Mouse (Mus musculus) monocyte, adult 2 months (primary cell): ENCODE measurements around the gene Stom.

Source experiments
- DNase-seq, 2 experiments: peaks; one replicate each; pipeline ENCODE4 v3.0.0; 2022; ENCODE audit warnings: low spot score in 2 of 2, low read depth in 1 of 2

Stom gene

DNA sequence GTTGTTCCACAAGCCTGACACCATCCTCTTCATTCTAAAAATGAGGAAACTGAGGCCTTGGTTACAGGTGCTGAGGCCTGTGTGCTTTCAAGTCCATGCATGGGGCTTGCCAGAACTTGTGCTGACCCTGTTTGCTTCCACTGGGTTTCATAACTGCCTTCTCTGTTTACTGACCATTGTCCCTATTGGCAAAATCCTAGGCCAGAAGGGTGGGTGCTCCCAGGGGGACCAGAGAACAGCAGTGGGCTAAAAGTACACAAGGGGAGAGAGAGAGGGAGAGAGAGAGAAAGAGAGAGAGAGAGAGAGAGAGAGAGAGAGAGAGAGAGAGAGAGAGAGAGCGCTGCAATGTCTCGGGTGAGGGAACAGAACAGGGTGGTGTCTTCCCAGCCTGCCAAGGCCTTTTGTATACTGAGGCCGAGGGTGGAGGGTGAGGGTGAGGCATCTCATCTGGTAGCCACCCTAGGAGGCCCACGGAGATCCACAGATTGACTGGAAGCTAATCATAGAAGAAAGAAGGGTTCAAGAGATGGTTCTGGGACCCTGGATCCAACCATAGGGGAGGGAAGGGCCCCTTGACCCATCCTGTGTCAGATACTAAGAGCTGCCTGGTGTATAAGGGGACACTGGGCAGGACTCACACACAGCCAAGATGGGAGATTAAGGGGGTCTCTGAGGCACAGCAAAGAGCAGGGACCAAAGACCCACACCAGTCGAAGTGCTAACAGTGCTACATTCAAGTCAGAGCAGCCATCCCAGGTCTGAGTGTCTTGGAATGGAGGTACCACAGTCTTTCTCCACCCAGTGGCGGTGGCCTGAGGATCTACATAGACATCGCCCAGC, 58.2 kb downstream of the Stom start:
- no peak for DNase-seq

DNA sequence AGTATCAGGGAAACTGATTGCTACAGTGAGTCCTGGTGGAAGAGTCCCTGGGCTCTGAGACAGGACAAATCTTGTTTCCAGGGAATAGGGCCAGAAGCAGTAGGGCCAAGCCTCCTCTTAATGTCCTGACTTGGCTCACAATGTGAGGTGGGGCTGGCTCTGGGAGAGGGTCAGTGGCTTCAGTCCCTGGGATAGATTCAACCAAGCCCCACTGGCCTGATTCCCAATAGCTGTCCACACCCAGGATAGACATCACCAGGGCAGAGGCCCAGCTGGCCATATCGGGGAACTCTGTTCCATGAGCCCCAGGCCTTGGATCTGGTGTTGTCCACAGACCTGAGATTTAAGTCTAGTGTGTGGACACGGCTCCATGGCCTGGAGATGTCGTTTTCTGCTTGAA, 59.1 kb downstream of the Stom start:
- no peak for DNase-seq

DNA sequence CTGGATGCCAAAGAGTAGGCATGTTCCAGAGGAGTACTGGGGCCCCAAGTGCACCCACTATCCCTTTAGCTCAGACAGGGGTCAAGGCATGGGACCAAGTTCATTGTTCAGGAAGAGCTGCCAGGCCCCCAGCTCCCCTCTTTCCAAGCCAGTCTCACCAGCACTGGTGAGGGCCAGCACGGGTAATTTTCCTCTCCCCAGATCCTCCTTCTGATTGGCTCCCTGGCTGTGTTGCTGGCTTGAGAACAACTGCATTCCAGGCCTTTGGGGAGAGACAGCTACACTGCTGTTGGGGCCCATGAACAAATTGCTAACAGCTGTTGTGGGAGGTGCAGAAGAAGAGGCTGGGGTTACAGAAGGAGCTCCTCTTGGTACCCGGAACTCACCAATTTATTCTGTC, 63.2 kb downstream of the Stom start:
- DNase-seq = no peak

DNA sequence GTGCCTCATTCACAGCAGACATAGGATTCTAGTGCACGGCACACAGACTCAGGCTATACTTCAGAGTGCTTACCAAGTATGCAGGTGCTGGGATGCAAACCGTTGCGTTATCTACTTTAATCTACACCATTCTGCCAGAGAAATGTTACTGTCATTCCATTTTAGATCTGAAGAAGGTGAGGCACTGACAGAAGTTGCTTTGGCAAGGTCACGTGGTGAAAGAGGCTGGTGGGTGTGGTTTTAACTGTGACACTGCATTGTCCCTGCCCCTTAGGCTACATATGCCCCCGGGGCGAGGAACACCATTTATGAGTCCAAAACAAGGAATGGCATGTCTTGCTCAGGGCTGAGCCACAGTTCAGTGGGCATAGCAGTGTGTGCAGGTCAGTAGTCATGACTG, 63.9 kb downstream of the Stom start:
- DNase-seq = no peak

GRCm38 (mm10) chr2:35271817-35272216, 65.0 kb downstream of the Stom start:
- no peak for DNase-seq

GRCm38 (mm10) chr2:35270531-35270984, 66.2 kb downstream of the Stom start:
- no peak for DNase-seq

- no peak for DNase-seq
Measured at GRCm38 (mm10) chr2:35269716-35270260, 67.0 kb downstream of the Stom start.

DNA sequence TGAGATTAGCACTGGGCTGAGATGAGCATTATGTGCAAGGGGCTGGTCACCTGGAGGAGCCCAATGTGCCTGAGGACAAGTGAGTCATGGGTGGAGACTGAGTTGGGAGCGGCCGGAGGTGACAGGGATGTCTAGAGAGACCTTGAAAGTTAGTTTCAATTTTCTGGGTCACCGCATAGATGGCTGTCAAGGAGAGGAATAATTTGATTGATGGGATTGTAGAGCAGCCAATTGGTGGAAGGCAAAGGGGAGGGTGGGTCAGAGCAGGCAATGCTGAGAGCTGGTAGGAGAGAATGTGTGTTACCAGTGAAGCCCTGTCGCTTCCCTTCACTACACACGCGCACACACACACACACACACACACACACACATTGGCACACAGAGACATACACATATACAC, 67.6 kb downstream of the Stom start:
- no peak for DNase-seq

DNA sequence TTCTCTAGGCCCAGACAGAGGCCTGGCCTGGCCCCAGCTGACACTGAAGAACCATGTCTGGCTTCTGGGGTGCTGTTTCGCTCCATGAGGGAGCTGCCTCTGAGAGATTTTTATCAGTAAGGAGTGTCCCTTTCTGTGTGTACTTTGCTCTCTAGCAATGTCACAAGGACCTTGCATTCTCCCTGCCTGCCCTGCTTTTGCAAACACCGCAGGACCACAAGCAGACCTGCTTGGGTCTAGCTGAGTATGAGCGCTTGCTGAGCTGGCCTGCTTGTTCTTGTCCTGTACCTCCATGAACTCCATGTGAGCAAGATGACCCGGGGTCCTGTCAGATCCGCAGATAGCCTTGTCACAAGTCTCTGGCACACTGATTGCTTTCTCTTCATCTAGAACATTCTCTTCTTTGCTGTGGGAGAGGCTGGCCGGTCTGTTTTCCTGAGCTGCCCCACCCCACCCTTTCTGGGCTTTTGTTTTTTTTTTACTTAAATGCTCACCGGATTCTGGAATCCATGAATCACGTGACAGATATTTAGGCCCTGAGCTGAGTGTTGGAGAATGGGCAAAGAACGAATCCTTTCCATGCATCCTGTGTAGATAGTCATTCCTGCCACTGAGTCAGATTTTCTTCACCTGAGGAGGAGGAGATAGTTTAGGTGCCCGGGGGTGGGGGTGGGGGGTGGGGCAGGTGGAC, 68.8 kb downstream of the Stom start:
- DNase-seq = no peak

- no peak for DNase-seq
Measured at GRCm38 (mm10) chr2:35267156-35267875, 69.5 kb downstream of the Stom start.

DNA sequence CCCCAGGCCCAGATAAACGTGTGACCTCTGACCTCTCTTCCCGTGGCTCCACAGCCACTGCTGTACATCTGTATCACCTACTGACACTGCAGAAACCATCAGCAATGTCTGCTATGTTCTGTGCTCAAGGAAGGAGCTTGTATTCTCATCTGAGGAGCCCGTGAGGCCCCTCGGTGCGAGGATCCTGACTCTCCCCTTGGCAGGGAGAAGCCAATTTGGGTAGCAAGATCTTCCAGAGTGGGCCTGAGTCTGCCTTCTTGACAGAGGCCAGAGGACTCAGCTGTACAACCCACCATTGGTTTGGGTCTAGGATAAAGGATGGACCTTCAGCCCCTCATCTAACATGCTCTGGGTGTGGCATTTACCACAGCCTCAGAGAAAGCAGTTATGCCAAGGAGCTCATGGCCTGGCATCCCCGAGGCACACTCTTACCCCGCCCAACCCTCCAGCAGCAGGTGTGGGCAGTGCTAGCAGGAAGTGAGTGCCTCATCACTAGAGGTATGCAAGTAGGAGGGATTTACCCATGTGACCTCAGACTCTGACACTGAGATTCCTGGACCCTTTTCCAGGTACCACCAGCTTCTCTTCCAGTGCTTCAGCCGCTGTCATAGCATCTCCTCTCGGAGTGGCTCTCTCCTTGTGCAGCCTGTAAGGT, 70.4 kb downstream of the Stom start:
- no peak for DNase-seq

DNA sequence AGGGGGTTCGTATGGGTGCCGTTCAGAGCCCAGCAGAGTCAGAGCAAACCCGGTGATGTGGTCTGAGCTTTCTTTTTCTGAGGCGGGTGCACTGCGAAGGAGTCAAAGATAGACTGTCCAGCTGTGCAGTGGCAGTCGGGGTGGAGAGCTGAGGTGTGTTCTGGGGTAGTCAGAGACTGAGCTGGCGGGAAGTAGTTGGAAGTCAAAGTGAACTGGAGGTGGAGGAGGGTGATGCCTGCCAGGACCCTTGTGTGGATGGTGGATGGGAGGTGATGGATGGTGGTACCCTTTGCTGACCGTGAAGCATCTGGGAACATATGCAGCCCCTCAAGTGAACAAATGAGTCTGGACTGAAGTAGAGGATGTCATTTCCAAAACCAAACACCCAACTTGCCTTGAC, 71.0 kb downstream of the Stom start:
- no peak for DNase-seq

- no peak for DNase-seq
Measured at GRCm38 (mm10) chr2:35265296-35265695, 71.5 kb downstream of the Stom start.

DNA sequence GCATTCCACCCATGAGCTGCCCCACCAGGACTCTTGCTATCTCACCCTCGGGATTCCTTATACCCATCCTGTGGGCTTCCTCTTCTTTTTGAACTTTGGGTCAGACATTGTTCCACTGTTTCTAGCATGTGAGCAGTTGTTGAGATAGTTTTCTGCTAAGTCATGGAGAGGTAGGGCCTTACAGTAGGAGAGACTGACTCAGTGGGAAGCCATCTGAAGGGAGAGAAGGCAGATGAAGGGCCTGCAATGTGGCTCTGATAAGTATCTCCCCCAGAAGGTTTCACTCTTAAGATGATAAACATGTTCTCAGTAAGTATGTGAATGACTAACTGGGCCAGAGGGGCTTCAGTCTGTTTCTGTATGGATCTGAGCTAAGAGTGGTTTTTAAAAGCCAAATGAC, 72.7 kb downstream of the Stom start:
- no peak for DNase-seq
